Mouse (Mus musculus) cerebellum, adult (tissue): ENCODE data around the gene Yy1.

Source experiments
- ATAC-seq: cut with Nextera tagmentation; 2 replicates; pipeline ENCODE4 v1.9.2; 2017; ENCODE audit warnings: mild to moderate bottlenecking, moderate library complexity, mixed read lengths; ENCODE audit not compliant: insufficient number of reproducible peaks, low FRiP score, low TSS enrichment

Gene Yy1

DNA sequence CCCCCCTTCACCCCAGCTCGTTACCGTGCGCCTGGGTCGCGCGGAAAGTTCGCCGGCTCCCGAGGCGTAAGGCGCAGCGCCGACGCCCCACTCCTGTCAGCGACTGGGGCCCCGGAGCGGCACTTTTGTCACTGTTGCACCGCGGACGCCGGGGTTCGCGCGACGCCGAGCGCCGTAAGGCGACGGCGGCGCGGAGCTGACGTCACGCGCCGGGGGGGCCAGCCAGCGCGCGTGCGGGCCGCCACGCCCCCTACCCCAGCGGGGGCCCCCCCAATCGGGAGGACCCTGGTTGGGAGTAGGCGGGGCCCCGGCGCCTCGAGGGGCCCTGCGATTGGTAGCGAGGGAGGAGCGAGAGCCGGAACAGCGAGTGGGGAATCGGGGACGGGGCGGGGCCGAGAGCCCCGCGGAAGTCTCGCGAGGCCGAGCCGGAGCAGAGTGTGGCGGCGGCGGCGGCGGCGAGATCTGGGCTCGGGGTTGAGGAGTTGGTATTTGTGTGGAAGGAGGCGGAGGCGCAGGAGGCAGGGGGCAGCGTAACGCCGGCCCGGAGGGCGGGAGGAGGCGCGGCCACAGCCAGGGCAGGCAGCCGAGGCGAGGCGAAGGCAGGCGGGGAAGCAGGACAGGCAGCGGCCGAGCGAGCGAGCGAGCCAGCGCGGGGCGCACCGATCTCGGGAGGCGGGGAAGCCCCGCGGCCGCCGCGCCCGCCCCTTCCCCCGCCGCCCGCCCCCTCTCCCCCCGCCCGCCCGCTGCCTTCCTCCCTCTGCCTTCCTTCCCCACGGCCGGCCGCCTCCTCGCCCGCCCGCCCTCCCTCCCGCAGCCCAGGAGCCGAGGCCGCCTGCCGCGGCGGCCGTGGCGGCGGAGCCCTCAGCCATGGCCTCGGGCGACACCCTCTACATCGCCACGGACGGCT, at the start of gene Yy1:
Gene Yy1 (plus strand): TSS at position 428 of the 907 bp plus-strand sequence.
- peak; percentile 87 for ATAC-seq

DNA sequence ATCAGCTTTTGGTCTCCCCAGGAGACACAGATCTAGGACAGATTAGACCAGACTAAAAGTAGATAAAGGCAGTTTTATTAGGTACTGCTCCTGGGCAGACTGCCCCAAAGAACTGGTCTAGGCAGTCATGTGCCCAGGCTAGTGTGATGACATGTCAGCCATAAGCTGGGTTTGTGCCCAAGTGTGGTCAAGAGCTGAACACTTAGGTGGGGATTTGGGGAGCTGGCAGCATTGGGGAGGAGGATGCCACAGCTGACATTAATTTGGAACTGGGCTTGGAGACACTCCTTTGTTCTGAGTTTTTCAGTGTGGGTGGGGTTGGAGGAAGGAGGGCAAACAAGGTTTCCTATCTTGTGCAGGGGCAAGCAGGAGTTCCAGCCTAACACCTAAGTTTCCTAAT, 46.8 kb upstream of the Yy1 start:
- no peak for ATAC-seq

DNA sequence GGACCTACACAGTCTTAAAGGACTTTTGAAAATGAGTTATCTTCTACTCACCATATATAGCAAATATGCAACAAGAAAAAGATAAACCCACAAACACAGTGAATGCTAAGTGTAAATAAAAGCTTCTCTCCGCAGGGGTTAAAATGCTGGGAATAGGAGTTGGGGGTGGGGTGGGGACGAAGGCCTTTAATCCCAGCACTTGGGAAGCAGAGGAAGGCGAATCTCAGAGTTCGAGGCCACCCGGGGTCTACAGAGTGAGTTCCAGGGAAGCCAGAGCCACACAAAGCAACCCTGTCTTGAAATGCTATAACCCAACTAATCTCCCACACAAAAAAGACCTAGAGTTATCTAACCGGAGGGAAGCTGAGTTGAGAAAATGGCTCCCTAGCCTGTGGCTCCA, 43.8 kb upstream of the Yy1 start:
- ATAC-seq, result no peak

- no peak for ATAC-seq
Observed at GRCm38 (mm10) chr12:108749454-108749853, 43.3 kb upstream of the Yy1 start.

GRCm38 (mm10) chr12:108750226-108750625, 42.5 kb upstream of the Yy1 start:
- ATAC-seq, result no peak

DNA sequence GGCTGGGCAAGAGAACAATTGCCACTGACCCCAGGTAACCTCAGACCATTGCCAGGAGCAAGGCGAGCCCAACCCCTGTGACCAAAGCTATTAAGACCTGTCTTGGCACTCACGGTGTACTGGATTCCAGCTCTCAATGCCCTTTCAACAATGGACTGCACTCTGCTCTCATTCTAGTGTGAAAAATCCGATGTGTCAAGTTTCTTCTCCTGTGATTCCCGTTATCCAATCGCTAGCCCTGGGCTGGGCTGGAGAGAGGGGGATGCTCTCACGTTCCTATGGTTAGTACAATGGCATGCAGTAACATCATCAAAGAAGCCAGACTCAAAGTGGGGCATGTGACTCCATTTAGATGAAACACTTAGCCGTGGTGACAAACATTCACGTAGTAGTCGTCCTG, 41.0 kb upstream of the Yy1 start:
- no peak for ATAC-seq

DNA sequence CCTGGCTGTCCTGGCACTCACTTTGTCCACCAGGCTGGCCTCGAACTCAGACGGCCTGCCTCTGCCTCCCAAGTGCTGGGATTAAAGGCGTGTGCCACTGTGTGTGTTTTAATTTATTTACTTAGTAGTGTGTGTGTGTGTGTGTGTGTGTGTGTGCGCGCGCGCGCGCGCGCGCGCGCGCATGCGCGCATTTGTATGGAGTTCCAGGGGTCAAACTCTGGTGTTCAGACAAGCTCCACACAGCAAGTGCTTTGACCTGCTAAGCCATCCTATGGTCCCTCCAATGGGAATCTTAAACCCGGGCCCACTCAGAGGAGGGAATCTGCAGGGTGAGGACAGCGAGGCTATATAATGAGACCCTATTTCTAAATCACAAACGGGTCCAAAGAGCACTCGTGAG, 37.6 kb upstream of the Yy1 start:
- no peak for ATAC-seq

DNA sequence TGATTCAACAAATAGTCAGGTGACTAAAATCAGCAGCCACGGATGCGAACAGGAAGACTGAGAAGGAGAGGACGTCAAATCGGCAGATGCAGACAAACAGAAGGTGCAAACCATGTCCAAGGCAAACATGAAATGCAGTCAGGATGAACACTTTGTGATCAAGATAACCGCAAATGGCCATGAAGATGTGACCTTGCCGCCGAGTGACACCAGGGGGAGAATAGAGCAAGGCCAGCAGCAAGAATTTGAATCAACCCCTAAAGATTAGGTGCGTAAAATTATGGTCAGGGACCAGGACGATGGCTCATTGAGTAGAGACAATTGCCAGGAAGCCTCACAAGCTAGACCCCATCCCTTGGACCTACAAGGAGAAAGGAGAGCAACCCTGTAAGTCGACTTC, 36.2 kb upstream of the Yy1 start:
- ATAC-seq, result no peak

DNA sequence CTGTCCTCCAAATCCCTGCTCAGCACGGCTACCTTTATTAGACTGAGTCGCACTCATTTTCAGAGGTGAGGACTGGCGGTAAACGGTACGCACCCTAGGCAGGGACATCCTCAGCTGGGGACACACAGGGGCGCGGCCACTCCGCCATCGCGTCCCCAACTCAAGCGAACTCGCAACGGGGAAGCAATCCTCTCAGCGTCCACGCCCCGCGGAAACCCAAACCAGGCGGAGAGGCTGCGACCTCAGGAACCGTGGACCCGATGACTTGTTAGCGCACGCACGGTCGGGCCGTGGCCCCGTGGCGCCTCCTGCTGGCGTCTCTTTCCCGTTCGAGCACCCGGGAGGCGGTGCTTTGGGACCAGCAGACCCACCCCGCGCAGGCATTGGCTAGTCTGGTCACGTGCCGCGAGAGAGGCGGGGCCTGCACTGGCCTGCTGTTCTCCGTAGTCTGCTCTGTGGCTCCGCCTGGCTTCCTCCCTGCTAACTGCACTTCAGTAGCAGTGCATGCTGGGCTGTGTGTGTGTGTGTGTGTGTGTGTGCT, 35.0 kb upstream of the Yy1 start:
- peak; percentile 94 for ATAC-seq

DNA sequence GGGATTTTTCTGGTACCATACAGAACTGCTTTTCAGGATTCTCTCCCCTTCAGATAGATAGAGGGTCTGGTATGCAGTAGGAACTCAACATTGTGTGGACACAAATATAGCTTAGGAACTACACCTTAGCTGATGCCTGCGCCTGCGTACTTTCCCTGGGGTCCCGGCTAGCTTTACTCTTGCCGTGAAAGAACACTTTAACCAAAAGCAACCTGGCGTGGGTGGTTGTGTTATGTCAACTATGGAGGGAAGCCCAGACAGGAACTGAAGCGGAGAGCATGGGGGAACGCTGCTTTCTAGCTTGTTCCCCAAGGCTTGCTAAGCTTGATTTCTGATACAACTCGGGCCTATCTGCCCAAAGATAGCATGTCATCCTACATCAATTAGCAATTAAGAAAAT, 34.5 kb upstream of the Yy1 start:
- no peak for ATAC-seq

- no peak for ATAC-seq
Observed at GRCm38 (mm10) chr12:108758682-108759081, 34.1 kb upstream of the Yy1 start.

GRCm38 (mm10) chr12:108759266-108759665, 33.5 kb upstream of the Yy1 start:
- ATAC-seq, result no peak

- no peak for ATAC-seq
Observed at GRCm38 (mm10) chr12:108760016-108760415, 32.8 kb upstream of the Yy1 start.

GRCm38 (mm10) chr12:108760500-108761020, 32.2 kb upstream of the Yy1 start:
- no peak for ATAC-seq

- ATAC-seq, result no peak
Observed at GRCm38 (mm10) chr12:108761209-108761608, 31.6 kb upstream of the Yy1 start.

DNA sequence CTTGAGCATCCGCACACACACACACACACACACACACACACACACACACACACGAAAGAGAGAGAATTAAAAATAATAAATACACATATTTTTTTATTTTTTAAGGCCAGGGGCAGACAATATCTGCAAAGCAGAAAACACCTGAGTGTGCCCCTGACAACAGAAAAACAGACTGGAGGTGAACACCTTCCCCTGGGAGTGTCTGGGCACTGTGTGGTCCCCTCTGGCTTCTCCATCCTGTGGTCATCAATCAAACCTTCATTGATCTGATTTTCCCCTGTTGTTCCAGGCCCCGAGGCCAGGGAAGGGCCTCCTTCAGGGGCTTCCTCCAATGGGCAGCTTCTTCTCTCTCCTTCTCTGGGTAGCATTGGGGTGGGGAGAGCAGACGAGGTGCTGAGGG, 31.1 kb upstream of the Yy1 start:
- no peak for ATAC-seq

DNA sequence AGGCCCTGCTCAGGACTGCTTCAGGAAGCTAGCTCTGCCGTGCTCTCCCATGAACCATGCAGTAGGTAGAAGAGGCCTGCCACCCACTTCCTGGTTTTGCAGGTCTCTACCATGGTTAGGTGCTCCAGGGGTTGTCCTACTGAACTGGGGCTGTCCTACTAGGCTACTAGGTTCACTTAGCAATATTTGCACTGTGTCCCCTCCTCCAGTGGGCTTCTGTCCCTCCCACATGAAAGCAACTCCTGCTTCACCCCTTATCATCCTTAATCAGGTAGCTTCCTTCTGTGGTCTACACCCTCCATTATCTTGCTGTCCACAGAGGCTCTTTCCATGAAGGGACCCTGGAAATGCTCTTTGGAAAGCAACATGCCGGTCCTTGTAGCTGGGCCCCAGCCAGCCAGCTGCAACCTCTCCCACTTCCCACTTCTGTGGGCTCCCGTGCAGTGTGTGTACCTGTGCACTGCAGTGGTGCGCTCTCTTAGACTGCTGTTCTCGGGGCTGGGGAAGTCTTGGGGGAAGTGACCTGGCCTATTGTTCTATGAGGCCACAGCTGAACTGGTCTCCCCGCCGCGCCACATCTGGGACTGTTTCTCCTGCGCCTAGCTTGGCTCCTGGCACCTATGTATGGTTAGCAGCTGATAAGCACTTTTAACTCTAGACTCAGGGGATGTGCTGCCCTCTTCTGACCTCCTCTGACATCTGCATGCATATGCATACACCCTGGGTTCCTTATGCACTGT, 29.5 kb upstream of the Yy1 start:
- ATAC-seq, result no peak

DNA sequence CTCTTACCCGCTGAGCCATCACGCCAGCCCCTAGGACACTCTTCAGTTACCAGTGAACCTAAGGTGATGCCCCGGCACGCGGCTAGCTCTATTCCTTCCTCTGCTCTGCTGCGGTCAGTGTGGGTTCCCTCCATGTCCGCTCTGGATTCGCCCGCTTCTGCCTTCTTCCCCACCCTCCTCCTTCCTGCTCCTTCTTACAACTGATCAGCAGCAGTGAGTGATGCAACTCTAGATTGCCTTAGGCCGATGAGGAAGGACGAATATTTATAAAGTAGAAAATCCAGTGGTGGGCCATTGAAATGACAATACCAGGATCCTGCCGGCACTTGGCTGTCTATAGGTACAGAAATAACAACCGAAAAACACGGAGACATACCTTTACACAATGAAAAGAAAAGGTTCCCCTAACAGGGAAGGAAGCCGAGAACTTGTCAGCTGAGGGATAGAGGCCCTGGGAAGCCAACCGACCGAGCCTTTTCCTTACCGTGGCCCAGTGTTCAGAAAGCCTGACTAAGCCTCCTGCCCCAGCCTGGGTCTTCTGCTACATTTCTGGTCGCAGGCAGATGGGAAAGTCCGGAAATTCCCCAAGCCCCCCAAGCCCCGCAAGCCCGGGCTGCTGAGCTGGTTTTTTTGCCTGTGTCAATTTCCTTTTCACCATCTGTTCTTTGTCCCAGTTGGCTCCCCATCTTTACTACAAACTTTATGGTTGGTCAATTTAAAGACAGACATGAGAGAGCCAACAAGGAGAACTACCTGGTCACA, 27.7 kb upstream of the Yy1 start:
- no peak for ATAC-seq

DNA sequence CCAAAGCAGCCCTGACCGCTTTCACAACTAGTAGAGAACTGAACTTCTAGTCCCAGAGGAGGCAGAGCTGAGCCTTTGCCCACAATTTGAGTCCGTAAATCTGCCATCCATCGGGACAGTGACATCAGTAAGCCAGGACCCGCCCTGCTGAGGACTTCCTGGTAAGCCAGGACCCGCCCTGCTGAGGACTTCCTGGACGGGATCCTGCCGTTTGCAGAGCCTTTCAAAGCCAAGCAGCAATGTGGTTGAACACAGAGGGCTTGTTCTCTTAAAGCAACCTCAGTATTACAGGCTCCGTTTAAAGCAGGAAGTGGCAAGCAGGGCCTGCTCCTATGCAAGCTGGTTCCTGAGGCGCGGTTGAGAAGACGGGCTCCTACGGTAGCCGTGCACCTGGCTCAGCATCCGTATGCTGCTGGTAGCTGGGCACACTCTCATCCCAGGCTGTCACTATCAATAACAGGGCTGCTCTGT, 27.0 kb upstream of the Yy1 start:
- peak; percentile 78 for ATAC-seq

- peak; percentile 61 for ATAC-seq
Observed at GRCm38 (mm10) chr12:108766316-108766715, 26.5 kb upstream of the Yy1 start.
